Mouse (Mus musculus) bone marrow, adult 2 months (tissue): ENCODE results near the gene Gpr108.
"Not testable (repeated sequence)": the region's sequence is repeated elsewhere in the genome, so short reads cannot be mapped to it uniquely, and the experiment has no call there.

ENCODE experiments used
- CTCF ChIP-seq: fragments of 200-500 bp; IDR thresholded peaks from 2 replicates; pipeline ENCODE4 v1.5.1; 2011; ENCODE audit warnings: low read length, control low read depth; ENCODE audit not compliant: control insufficient read depth, insufficient read depth
- POLR2A ChIP-seq: fragments of 200-500 bp; IDR thresholded peaks from 2 replicates; pipeline ENCODE4 v1.6.1; 2011; ENCODE audit warnings: low read depth, mild to moderate bottlenecking, control low read depth, low read length, borderline replicate concordance; ENCODE audit not compliant: control insufficient read depth

DNA sequence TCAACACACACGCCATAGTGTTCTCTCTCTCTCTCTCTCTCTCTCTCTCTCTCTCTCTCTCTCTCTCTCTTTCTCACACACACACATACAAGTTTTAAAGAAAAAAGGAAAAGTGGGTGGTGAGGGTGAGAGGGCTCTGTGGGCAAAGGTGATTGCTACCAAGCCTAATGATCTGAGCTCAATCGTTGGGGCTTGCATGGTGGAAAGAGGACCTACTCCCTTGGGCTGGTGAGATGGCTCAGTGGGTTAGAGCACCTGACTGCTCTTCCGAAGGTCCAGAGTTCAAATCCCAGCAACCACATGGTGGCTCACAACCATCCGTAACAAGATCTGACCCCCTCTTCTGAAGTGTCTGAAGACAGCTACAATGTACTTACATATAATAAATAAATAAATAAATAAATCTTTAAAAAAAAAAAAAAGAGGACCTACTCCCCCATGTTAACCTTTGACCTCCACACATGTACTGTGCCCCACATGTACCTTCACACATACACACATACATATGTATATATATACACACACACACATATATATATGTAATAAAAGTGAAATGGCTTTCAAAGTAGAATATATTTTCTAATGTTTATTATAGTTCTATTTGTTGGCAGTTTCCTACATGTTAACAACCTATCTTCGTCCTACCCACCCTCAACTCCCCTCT is 29.5 kb upstream of the Gpr108 start:
- TF ChIP-seq POLR2A, CTCF: not testable (repeated sequence)
